Mouse (Mus musculus) yolk sac, embryonic 10.5 days (tissue): Measurements from ENCODE around the gene Gpx4.

ENCODE experiments used
- DNase-seq: peaks from one replicate; pipeline ENCODE4 v3.0.0-alpha.2; 2017; ENCODE audit warnings: low spot score

Gene Gpx4

GRCm38 (mm10) chr10:80105926-80106325, 59.0 kb downstream of the Gpx4 start:
- no peak for DNase-seq
